Mouse (Mus musculus) heart, embryonic 14.5 days (tissue): ENCODE measurements at regions not wholly inside any gene's neighbourhood (a gene's known extent, or its start where the extent isn't known, plus 50 kb on each side); places are given as distances from the start of the nearest gene placed in this dataset.
A peak's percentile ranks its signal among the peaks of the same experiment; 100 is the strongest.

Source experiments
- ATAC-seq: fragments of 200-750 bp; cut with Nextera tagmentation; 2 replicates; pipeline ENCODE4 v1.8.0; 2017; ENCODE audit warnings: low read depth, moderate TSS enrichment; ENCODE audit not compliant: insufficient number of reproducible peaks, insufficient read depth, low FRiP score
- H3K27ac ChIP-seq, 2 experiments: fragments of 200-500 bp in 1 of 2; fragments of 300-500 bp in 1 of 2; sonication (generic) in 1 of 2; replicated peaks in 1 of 2; 2 replicates each; pipeline ENCODE4 v1.5.1; 2012 to 2014; ENCODE audit warnings: low read depth in 2 of 2, low read length in 2 of 2, control low read depth in 1 of 2, mild to moderate bottlenecking in 1 of 2, mixed read lengths in 1 of 2; ENCODE audit not compliant: control insufficient read depth in 1 of 2, insufficient read depth in 1 of 2
- H3K27me3 ChIP-seq: fragments of 300-500 bp; sonication (generic); 2 replicates; pipeline ENCODE4 v1.6.1; 2014; ENCODE audit warnings: mild to moderate bottlenecking, low read length, control low read depth; ENCODE audit not compliant: control insufficient read depth, insufficient read depth
- H3K36me3 ChIP-seq: fragments of 300-500 bp; sonication (generic); 2 replicates; pipeline ENCODE4 v1.6.1; 2014; ENCODE audit warnings: mild to moderate bottlenecking, control low read depth, low read length, mixed read lengths; ENCODE audit not compliant: control insufficient read depth, insufficient read depth
- H3K4me1 ChIP-seq, 2 experiments: fragments of 200-500 bp in 1 of 2; fragments of 300-500 bp in 1 of 2; sonication (generic) in 1 of 2; 2 replicates each; pipeline ENCODE4 v1.6.1; 2012 to 2014; ENCODE audit warnings: low read length in 2 of 2, control low read depth in 1 of 2, mixed read lengths in 1 of 2; ENCODE audit not compliant: control insufficient read depth in 2 of 2, insufficient read depth in 2 of 2
- H3K4me2 ChIP-seq: fragments of 300-500 bp; sonication (generic); 2 replicates; pipeline ENCODE4 v1.6.1; 2014; ENCODE audit warnings: mild to moderate bottlenecking, low read length
- H3K4me3 ChIP-seq, 2 experiments: fragments of 200-500 bp in 1 of 2; fragments of 300-500 bp in 1 of 2; sonication (generic) in 1 of 2; 2 replicates each; pipeline ENCODE4 v1.5.1; 2012 to 2014; ENCODE audit warnings: low read length in 2 of 2, mild to moderate bottlenecking in 2 of 2, control low read depth in 1 of 2, low read depth in 1 of 2, moderate library complexity in 1 of 2; ENCODE audit not compliant: control insufficient read depth in 1 of 2, insufficient read depth in 1 of 2
- H3K9ac ChIP-seq: fragments of 300-500 bp; sonication (generic); 2 replicates; pipeline ENCODE4 v1.6.1; 2014; ENCODE audit warnings: mild to moderate bottlenecking, low read length
- H3K9me3 ChIP-seq: fragments of 300-500 bp; sonication (generic); 2 replicates; pipeline ENCODE4 v1.6.1; 2016; ENCODE audit warnings: low read length, control low read depth; ENCODE audit not compliant: control insufficient read depth
- WGBS: fragments of 180-500 bp; shearing (Covaris S2); extraction: QIAGEN DNeasy Blood & Tissue Kit; methylation state at CpG from one replicate; pipeline ENCODE4 v1.1.7; 2014; 5-methylcytosine and 5-hydroxymethylcytosine counted together

DNA sequence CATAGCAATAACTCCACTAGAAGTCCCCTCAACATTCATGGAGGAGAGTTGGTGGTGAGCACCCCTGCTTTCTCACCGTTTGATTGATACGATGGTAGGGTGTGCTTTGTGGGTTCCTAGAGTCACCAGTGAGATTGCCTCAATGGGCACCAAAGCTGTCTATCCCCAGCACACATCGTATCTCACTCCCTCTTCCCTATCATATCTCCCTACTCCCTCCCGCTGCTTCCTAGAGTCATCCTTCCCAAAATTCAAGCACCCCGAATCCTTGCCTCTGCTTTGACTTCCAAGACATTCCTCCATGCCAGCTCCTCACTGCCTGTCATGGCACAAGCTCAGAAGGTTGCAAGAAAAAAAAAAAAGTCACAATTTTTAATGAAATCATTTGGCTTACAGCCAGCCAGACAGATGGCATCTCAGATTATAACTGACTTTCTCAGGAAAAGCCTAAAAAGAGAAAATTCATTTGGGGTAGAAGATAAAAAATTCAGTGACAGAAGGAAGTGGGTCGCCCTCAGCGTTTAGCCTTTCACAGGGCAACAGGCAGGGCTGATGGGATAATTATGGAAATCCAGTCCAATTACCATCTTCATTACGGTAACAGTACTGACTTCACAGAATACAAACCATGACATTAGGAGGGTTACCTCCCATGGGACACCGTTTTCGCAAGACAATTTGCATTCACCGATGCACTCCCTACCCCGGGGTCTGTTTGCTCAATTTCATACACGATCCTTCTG, 114.3 kb downstream of the Drd1 start:
- H3K4me3 ChIP-seq, result no peak overlapping the region
- ATAC-seq, result no peak
- 82% methylated on average over 13 of the region's 13 CpGs for WGBS

DNA sequence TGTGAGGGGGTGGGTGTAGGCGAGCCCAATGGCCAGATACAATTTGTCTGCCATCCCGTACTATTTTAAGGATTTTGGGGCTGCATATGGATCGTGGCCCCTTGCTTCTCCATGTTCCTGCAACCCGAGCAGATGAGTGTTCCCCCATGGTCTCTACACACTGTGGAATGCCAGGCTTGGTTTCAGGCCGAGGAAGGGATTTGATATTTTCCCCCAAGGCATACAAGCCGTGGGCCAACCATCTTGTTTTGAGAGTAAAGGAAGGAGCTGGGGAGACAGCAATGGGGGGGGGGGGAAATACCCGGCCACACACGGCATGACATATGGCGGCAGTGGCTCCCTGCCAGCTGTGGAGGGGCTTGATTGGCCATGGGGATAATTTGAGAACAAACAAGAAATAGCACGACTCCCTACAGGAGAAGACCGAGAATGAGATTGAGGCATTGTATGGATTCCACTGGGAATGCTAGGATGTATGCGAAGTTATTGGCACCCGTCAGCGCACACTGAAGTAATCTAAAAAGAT, 120.3 kb downstream of the Drd1 start:
- H3K36me3 ChIP-seq, result no peaks in the 10 kb centered on the region
- no peak overlapping the region for H3K9ac ChIP-seq
- no peak overlapping the region for H3K4me3 ChIP-seq
- H3K4me2 ChIP-seq, result no peak overlapping the region
- no peak overlapping the region for H3K27ac ChIP-seq
- ATAC-seq, result no peak
- H3K9me3 ChIP-seq, result no peaks in the 10 kb centered on the region
- no peaks in the 10 kb centered on the region for H3K4me1 ChIP-seq
- H3K27me3 ChIP-seq, result no peaks in the 10 kb centered on the region
- WGBS, result 88% methylated on average over 14 of the region's 14 CpGs

More for the DNA sequence above, 114.3 kb downstream of the Drd1 start:
- Histone ChIP-seq H3K9me3 (no peaks in the 10 kb centered on the region), H3K4me1 (no peaks in the 10 kb centered on the region), H3K27me3 (no peaks in the 10 kb centered on the region), H3K36me3 (no peaks in the 10 kb centered on the region), H3K27ac (no peak overlapping the region), H3K9ac (no peak overlapping the region), H3K4me2 (no peak overlapping the region)

DNA sequence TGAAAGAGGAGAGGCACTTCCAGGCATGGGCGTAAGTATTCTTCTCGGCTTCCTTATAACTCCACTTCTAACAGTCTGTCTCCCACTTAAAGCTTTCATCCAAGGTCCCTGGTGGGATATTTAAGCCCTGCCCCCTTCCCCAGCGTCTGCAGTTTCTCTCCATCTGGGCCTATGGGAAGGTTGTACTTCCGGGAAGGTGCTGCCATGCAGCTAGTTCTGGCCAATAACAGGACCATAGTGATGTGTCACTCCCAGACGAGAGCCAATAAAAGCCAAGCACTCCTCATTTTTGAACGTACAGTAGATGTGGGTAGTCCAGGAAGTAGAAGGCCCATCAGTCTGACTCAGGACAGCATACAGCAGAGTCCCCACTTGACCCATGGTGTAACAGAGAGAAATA, 121.0 kb downstream of the Drd1 start:
- Histone ChIP-seq H3K4me3 (no peak overlapping the region), H3K27ac (no peak overlapping the region), H3K9ac (no peak overlapping the region), H3K9me3 (no peaks in the 10 kb centered on the region), H3K27me3 (no peaks in the 10 kb centered on the region), H3K4me2 (no peak overlapping the region), H3K36me3 (no peaks in the 10 kb centered on the region), H3K4me1 (no peaks in the 10 kb centered on the region)
- WGBS, result 79% methylated on average over 6 of the region's 6 CpGs
- ATAC-seq, result no peak

DNA sequence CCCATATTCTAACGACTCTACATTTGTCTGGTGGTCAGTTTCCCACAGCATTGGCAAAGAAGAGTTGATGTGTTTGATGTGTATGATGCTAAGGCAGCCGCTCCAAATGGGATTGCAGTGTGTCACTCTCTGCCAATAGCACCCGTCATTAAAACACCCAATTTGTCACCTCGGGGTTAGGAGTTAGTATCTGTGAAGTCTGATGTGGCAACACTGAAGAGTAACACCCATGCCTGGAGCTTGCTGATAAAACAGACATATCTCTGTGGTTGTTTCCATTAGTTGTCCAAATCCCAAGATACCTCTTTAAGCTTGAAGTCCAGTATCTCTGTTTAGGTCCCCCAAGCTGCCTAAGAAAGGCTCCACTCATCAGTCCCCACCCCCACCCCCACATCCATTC, 129.4 kb downstream of the Drd1 start:
- Histone ChIP-seq H3K36me3 (no peaks in the 10 kb centered on the region), H3K9me3 (no peaks in the 10 kb centered on the region), H3K9ac (no peak overlapping the region), H3K27ac (no peak overlapping the region), H3K4me2 (no peak overlapping the region), H3K4me3 (no peak overlapping the region), H3K4me1 (peaks cover 5 to 9% of the 10 kb centered on the region in 2 experiments), H3K27me3 (no peaks in the 10 kb centered on the region)
- 69% methylated on average over 4 of the region's 4 CpGs for WGBS
- ATAC-seq, result no peak

DNA sequence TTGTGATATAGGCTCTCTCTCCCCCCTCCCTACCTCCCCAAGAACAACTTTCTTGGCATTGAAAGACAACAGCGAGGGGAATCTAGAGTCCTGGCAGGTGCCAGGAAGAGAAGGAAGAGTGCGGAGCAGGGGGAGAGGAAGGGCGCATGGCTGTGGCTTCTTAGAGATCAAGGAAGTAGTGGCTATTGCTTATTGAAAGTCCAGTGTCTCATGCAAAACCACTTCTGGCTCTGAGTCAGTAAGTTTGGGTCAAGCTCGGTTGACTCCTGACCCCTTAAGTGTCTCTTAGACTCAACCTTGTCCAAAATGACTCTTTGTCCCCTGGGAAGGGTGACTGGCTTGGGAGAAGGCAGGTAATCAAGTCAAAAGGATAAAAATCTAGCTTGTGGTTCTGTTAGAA, 131.1 kb downstream of the Drd1 start:
- H3K9me3 ChIP-seq, result no peaks in the 10 kb centered on the region
- ATAC-seq, result no peak
- no peak overlapping the region for H3K4me3 ChIP-seq
- no peak overlapping the region for H3K27ac ChIP-seq
- H3K4me2 ChIP-seq, result no peak overlapping the region
- H3K4me1 ChIP-seq, result peaks cover 10 to 24% of the 10 kb centered on the region in 2 experiments
- no peak overlapping the region for H3K9ac ChIP-seq
- H3K36me3 ChIP-seq, result no peaks in the 10 kb centered on the region
- WGBS, result 85% methylated on average over 4 of the region's 4 CpGs
- H3K27me3 ChIP-seq, result no peaks in the 10 kb centered on the region

DNA sequence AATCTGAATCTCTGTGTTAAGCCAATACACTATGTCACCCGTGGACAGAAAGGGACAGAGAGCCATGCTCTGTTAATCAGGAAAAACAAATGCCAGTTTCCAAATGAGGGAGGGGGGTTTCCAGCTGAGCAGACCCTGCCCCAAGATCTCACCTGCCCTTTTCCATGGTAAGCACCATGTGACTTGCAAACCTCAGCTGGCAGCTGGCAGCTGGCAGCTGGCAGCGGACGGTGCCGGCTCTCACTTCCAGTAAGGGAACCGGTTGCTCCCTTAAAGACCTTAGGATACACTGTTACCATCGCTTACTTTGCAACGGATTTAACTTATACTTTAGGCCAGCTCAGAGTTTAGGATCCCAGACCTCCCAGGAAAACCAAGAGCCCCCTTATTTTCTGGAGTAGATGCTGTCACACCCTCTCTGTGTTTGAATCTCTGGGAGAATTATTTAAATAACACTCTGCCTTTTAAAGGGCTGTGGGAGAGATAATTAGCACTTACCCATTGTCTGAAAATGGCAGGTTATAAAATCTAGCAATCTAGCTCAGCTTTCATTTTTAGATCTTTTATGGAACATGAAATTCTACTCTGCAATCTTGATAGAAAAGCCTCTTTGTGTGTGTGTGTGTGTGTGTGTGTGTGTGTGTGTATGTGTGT, 131.7 kb downstream of the Drd1 start:
- 84% methylated on average over 7 of the region's 7 CpGs for whole genome bisulfite sequencing
- no peak for ATAC-seq
- H3K4me3 ChIP-seq, result no peak overlapping the region
- H3K9ac ChIP-seq, result no peak overlapping the region
- H3K9me3 ChIP-seq, result no peaks in the 10 kb centered on the region
- peaks cover 10 to 28% of the 10 kb centered on the region in 2 experiments for H3K4me1 ChIP-seq
- no peaks in the 10 kb centered on the region for H3K27me3 ChIP-seq
- no peak overlapping the region for H3K4me2 ChIP-seq
- H3K27ac ChIP-seq, result no peak overlapping the region
- no peaks in the 10 kb centered on the region for H3K36me3 ChIP-seq

DNA sequence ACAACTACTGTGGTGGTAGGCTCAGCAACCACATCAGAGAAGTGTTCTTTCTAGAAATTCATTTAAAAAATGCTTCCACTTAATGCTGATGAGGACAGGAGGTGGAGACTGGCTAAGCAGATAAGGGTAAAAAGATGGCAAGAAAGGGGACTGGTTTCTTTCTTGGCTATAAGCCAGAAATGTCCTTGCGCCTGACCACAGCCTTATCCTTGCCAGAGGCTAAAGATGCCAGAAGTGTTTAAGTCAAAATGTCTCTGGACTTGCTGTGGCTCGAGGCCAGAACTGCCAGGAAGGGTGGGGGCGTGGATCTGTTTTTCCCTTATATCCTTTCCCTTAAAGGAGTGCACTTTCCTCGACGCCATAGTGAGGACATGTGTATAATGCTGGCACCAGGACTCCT, 133.7 kb downstream of the Drd1 start:
- no peak for ATAC-seq
- no peaks in the 10 kb centered on the region for H3K36me3 ChIP-seq
- peaks cover 10 to 28% of the 10 kb centered on the region in 2 experiments for H3K4me1 ChIP-seq
- H3K27me3 ChIP-seq, result no peaks in the 10 kb centered on the region
- no peak overlapping the region for H3K4me2 ChIP-seq
- no peaks in the 10 kb centered on the region for H3K9me3 ChIP-seq
- H3K4me3 ChIP-seq, result no peak overlapping the region
- 22% methylated on average over 5 of the region's 5 CpGs for WGBS
- peak overlapping the region in 1 of 2 experiments; percentile 33; a peak in 1 of 4 replicates for H3K27ac ChIP-seq
- H3K9ac ChIP-seq, result no peak overlapping the region
